Mouse (Mus musculus) lung, postnatal 4 days (tissue): ENCODE data around the gene Pxt1.
A peak's percentile ranks its signal among the peaks of the same experiment; 100 is the strongest.

Experiments
- DNase-seq, 2 experiments: peaks; one replicate each; pipeline ENCODE4 v3.0.0; 2021

Gene Pxt1

DNA sequence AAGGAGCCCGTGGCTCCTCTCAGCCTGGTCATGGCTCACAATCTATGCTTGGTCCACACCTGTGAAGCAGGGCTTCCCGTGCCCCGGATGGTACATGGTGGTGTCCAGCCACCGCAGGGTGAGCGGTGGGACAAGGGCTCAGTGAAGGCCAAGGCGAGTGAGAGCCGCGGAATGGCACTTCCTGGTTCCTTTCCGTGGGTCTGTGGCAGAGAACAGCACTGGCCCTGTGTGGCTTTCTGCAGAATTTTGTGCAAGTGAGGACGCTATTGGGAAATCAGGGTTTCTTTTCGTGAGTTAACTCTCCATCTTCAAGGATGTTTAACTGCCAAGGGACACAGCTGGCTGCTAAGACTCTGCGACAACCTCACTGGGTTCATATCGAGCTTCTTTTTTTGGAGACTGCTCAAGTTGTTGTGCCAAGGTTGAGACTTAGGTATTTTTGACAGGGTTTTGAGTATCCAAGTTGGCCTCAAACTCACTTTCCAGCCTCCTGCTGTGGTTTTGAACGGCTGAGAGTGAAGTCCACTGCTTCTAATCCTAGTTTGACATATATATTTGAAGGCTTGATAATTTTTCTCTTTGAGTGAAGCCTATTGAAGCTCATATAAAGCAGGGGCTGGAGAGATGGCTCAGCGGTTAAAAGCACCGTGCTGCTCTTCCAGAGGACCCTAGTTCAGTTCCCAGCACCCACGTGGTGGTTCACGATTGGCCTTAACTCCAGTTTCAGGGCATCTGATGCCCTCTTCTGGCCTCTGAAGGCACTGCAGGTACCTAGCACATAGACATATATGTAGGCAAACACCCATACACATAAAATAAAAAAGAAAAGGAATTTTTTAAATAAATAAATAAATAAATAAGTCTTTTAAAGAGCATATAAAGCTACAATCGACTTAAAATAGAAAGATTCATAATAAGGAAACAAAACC, 3.6 kb upstream of the Pxt1 start:
- DNase-seq: peak in 1 of 2 experiments; percentile 21

- no peak for DNase-seq
Observed at GRCm38 (mm10) chr17:28944481-28944880, 841 bp upstream of the Pxt1 start.

GRCm38 (mm10) chr17:28942101-28942500, 1.5 kb downstream of the Pxt1 start:
- peak; percentile 48 to 56 for DNase-seq

- DNase-seq: peak in 1 of 2 experiments; percentile 17
Observed at GRCm38 (mm10) chr17:28940776-28941555, 2.7 kb downstream of the Pxt1 start.

DNA sequence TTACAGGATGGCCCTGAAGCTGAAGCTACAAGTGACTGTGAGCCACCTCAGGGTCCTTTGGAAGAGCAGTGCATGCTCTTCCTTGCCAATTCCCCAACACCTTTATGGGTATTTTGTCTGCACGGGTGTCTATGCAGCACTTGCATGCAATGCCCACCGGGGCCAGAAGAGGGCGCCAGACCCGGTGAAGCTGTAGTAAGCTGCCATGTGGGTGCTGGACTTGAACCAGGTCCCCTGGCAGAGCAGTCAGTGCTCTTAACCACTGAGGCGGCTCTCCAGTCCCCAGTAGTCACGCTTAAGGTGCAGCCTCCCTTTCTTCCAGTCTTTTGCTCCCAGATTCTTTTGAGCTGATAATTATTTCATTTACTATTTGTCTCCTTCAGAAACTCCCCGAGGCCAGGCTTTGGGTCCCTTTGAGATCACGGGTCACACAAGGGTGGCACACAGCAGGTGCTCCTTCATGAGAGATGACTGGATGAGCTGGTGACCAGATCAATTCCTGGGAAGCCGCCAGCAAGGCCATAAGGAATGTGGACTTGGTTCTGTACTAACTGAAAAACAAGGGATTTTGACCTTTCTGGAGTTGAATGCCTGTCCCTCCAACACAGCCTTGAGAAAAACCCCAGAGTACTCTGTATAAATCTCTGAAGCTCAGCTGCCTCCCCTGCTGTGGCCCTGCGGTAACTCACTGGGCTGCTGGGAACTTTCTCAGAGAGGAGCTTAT, 6.9 kb downstream of the Pxt1 start:
- peak; percentile 36 to 65 for DNase-seq

DNA sequence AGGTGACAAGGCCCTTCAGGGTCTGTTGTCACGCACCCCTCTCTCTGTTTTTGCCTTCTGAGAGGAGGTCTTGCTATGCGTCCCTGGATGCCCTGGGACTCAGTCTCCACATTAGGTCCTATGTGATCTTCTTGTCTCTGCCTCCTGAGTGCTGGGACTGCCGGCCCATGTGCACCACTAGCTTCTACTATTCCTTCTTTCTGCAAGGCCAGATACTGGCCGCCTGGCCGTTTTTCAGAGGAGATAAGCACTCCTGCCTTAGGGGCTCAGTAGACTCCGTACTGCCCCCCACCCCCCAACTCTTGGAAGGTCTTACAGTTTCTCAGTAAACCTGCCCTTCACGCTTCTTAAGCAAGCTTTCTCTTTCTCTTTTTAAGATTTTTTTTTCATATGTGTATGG, 7.5 kb downstream of the Pxt1 start:
- DNase-seq: peak in 1 of 2 experiments; percentile 10

DNA sequence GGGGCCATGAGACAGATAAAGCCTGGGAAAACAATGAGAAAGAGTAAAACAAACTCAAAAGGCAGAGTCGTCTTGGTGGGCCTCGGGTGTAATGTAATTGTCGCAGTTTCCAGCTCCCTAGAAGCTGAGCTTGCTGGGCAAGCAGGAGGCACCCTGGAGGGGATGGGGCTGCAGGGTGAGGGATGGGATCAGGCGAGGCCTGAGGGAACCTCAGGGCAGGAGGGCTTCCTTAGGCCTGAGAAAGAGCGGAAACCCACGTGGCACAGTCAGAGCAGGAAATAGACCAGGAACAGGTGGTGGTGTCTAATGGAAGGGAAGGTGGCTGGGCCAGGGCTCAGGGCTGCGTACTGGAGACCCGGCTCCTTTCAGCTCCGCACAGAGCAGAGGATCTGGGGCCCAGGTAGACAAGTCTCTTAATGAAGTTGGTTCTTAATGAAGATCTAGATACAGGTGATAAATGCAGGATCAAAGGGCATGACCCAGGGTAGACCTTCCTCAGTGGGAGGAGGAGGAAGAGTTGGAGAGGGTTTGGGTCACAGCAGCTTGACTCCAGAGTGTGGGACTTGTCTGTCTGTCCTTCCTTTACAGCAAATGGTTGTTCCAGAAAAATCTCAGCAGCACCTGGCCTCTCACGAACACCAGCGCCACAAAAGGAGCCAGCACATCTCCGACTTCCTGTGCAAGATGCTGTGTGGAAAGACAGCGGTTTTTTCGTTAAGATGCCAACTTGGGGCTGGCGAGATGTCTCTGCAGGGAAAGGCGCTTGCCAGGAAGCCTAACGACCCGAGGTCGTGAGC, 9.3 kb downstream of the Pxt1 start:
- peak in 1 of 2 experiments; percentile 7 for DNase-seq

DNA sequence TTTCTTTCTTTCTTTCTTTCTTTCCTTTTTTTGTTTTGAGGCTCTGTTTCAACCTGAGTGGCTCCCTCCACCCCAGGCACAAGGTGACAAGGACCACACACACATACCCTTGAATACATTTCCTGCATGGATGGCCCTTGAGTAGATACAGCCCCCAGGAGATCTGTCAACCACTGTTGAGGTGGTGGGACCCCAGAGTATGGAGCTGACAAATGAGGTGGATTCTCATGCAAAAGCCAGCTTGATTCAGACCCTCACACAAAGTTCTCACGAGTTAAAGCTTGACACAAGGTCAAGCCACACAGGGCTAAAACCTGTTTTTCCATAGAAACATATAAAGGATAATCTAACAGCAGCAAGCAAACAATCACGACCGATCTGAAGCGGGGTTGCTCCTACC, 11.4 kb downstream of the Pxt1 start:
- no peak for DNase-seq

DNA sequence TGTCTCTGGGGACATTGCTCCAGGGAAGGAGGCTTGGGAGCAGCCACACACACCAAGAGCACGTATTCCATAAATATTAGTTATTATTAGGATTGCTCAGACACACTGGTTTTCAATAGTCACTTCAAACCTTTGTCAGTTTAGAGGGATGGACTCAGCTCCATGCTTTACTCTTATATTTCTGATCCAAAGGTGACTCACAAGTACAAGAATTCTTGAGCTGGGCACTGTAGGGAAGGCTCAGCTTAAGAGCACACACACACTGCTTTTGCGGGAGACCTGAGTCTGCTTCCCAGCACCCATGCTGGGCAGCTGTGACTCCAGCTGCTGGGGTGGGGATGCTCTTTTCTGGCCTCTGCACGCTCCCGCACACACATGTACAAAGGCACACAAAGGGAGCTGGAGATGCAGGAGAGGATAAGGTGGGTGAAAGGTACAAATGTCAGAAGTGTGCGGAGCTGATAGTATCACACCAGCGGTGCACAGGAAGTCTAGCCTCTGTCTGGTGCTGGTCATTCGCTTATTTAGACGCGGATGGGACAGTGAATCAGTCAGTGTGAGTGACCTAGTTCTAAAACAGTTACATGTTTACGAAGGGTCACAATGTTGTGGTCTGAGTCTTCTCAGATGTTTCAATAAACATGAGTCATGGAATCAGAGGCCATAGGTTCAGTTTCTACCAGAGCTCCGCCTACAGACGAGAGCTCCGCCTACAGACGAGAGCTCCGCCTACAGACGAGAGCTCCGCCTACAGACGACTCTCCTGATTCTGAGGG, 12.0 kb downstream of the Pxt1 start:
- peak in 1 of 2 experiments; percentile 16 for DNase-seq

DNA sequence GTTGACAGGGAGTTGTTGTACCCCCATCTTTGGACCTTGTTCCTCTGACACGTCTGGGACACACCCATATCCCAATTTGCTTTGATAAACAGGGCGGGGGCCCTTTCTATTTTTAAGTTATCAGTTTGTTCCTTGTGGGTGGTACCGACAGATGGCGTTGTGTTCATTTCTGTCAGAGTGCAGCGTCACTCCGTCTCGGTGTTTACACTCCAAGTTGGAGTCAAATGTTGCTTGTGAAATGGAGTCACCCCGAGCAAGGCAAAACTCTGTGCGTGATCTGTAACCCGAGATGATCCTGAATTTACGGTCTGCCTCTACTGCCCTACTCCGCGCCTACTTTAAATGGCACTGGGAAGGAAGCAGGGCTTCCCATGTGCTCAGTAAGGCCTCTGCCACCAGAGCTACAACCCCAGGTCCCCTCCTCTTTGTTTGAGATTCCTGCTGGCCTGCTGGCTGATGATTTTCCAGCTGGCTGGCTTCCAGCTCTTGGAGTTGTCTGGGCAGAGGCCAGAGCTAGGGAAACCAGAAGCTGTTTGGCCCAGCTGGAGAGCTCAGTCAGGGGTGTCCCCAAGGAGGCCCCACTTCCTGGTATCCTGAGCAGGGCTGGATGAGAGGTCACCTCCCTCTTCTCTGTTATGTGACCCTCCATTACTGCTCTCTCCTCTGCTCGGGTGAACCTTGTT, 13.1 kb downstream of the Pxt1 start:
- DNase-seq: peak; percentile 96 to 97

- peak in 1 of 2 experiments; percentile 9 for DNase-seq
Observed at GRCm38 (mm10) chr17:28929369-28929768, 14.3 kb downstream of the Pxt1 start.

- peak in 1 of 2 experiments; percentile 38 for DNase-seq
Observed at GRCm38 (mm10) chr17:28928004-28928403, 15.6 kb downstream of the Pxt1 start.

GRCm38 (mm10) chr17:28926866-28927635, 16.6 kb downstream of the Pxt1 start:
- DNase-seq: peak; percentile 59 to 71

DNA sequence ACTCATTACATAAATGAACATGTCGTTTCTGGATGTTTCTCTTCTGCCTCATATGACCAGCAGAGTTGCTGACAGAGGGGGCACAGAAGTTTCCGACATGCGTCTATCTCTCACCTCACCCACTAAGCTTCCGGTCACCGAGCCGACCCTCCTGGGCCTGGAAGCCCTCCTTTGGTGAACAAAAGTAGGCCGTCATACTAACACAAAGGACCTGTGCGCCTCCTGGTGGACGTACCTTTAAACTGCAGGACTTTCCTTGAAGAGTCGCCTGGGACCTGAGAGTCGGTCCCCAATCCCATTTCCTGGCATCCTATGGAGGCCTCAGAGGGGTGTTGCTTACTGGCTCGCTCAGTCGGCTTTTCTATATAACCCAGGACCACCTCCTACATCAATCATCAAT, 17.3 kb downstream of the Pxt1 start:
- DNase-seq: peak; percentile 77 to 85

GRCm38 (mm10) chr17:28924957-28925595, 18.6 kb downstream of the Pxt1 start:
- DNase-seq: no peak

- DNase-seq: no peak
Observed at GRCm38 (mm10) chr17:28922096-28922495, 21.5 kb downstream of the Pxt1 start.

GRCm38 (mm10) chr17:28921086-28921485, 22.6 kb downstream of the Pxt1 start:
- no peak for DNase-seq

GRCm38 (mm10) chr17:28916520-28916919, 27.1 kb downstream of the Pxt1 start:
- no peak for DNase-seq

GRCm38 (mm10) chr17:28915060-28915628, 28.5 kb downstream of the Pxt1 start, which contains the start of gene 4930539E08Rik:
TSS of gene 4930539E08Rik (minus strand) at chr17:28915324.
- DNase-seq: peak in 1 of 2 experiments; percentile 12
